Mouse (Mus musculus): ENCODE measurements around the gene Kif6.

DNA sequence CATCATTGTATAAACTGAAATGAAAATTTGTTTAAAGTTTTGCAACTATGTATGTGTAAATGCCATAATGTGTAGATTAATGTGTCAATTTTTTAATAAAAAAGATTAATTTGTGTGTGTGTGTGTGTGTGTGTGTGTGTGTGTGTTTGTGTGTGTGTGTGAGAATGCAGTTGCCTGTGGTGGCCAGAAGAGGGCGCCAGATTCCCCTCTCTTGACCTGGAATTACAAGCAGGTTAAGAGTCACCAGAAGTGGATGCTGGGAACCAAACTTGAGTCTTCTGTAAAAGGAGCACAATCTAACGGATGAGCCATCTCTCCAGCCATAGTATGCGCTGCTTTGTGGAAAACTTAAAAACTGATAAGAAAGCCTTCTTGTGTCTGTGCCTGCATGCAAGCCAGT is 121.4 kb downstream of the Kif6 start:
- TF ChIP-seq CTCF (IDR thresholded peaks at IDR 0.05): peak; percentile 11; the same call in 1 of the 2 replicates
- TF ChIP-seq EP300 (IDR thresholded peaks at IDR 0.05; ENCODE audit: insufficient read depth, low read depth, low read length): no peak
- no peak for TF ChIP-seq POLR2A (IDR thresholded peaks at IDR 0.05; ENCODE audit: insufficient read depth, low read depth, low read length)

Measured in heart, adult 2 months (tissue).